Mouse (Mus musculus) embryonic facial prominence, embryonic 11.5 days (tissue): Measurements from ENCODE around the gene Zbtb26. TPM values are rescaled to one million over a fixed set of nuclear protein-coding genes. Genes with fewer than 3 reads are reported as not detected.

Experiments used
- ATAC-seq: fragments of 200-750 bp; cut with Nextera tagmentation; replicated peaks from 2 replicates; pipeline ENCODE4 v1.8.0; 2017; ENCODE audit warnings: low read depth; ENCODE audit not compliant: insufficient number of reproducible peaks, low FRiP score, low TSS enrichment
- DNase-seq: peaks from one replicate; pipeline ENCODE4 v3.0.0-alpha.2; 2015; ENCODE audit warnings: low spot score
- H3K27ac ChIP-seq: fragments of 300-500 bp; sonication (generic); replicated peaks from 2 replicates; pipeline ENCODE4 v1.5.1; 2014; ENCODE audit warnings: mild to moderate bottlenecking, low read depth, low read length, control low read depth
- H3K27me3 ChIP-seq: fragments of 300-500 bp; sonication (generic); 2 replicates; pipeline ENCODE4 v1.6.1; 2014; ENCODE audit warnings: mild to moderate bottlenecking, low read length, moderate library complexity, mixed read lengths; ENCODE audit not compliant: control insufficient read depth, insufficient read depth
- H3K36me3 ChIP-seq: fragments of 300-500 bp; sonication (generic); replicated peaks from 2 replicates; pipeline ENCODE4 v1.6.1; 2014; ENCODE audit warnings: low read depth, mild to moderate bottlenecking, low read length, moderate library complexity, mixed read lengths; ENCODE audit not compliant: control insufficient read depth, insufficient read depth
- H3K4me1 ChIP-seq: fragments of 300-500 bp; sonication (generic); 2 replicates; pipeline ENCODE4 v1.6.1; 2014; ENCODE audit warnings: low read length, mixed read lengths; ENCODE audit not compliant: control insufficient read depth, insufficient read depth
- H3K4me2 ChIP-seq: fragments of 300-500 bp; sonication (generic); 2 replicates; pipeline ENCODE4 v1.6.1; 2014; ENCODE audit warnings: low read depth, mild to moderate bottlenecking, control low read depth, low read length, moderate library complexity
- H3K4me3 ChIP-seq: fragments of 300-500 bp; sonication (generic); 2 replicates; pipeline ENCODE4 v1.5.1; 2014; ENCODE audit warnings: low read depth, low read length, control low read depth
- H3K9ac ChIP-seq: fragments of 300-500 bp; sonication (generic); replicated peaks from 2 replicates; pipeline ENCODE4 v1.6.1; 2014; ENCODE audit warnings: mild to moderate bottlenecking, control low read depth, low read length
- H3K9me3 ChIP-seq: fragments of 300-500 bp; sonication (generic); replicated peaks from 2 replicates; pipeline ENCODE4 v1.6.1; 2016; ENCODE audit warnings: mild to moderate bottlenecking, low read length, inconsistent platforms, mixed read lengths; ENCODE audit not compliant: control insufficient read depth
- WGBS: fragments of 180-500 bp; shearing (Covaris S2); extraction: QIAGEN DNeasy Blood & Tissue Kit; methylation state at CpG from one replicate; pipeline ENCODE4 v1.1.7; 2014; 5-methylcytosine and 5-hydroxymethylcytosine counted together
- polyA plus RNA-seq: library from polyadenylated mRNA; unstranded; fragments of >200 nt; fragmentation: Nextera tagmentation; extraction: Ambion mirVana; gene quantifications from 2 replicates; pipeline ENCODE4 v1.2.1, GENCODE M21; 2014

Zbtb26 gene
- polyA plus RNA-seq, 1 experiment from 2014 or later: 14.2 TPM

GRCm38 (mm10) chr2:37460707-37461106 lies 17.8 kb upstream of the Zbtb26 start:
- 95% methylated on average over 4 of the region's 4 CpGs for WGBS
- no peak for DNase-seq
- no peak overlapping the region for H3K9ac ChIP-seq
- no peak for ATAC-seq
- no peak overlapping the region for H3K27ac ChIP-seq
- no peaks in the 10 kb centered on the region for H3K27me3 ChIP-seq
- no peak overlapping the region for H3K4me2 ChIP-seq
- no peak overlapping the region for H3K4me3 ChIP-seq
- H3K4me1 ChIP-seq: no peaks in the 10 kb centered on the region
- no peaks in the 10 kb centered on the region for H3K9me3 ChIP-seq
- no peaks in the 10 kb centered on the region for H3K36me3 ChIP-seq

GRCm38 (mm10) chr2:37452376-37452760 lies 9.4 kb upstream of the Zbtb26 start:
- Histone ChIP-seq H3K4me1 (no peaks in the 10 kb centered on the region), H3K9me3 (no peaks in the 10 kb centered on the region), H3K9ac (peak overlapping the region; percentile 90), H3K27ac (peak overlapping the region; percentile 62), H3K36me3 (no peaks in the 10 kb centered on the region), H3K27me3 (no peaks in the 10 kb centered on the region), H3K4me2 (peak overlapping the region; percentile 78), H3K4me3 (peak overlapping the region; percentile 90)
- peak; percentile 94 for ATAC-seq
- 1% methylated on average over 17 of the region's 24 CpGs for WGBS
- DNase-seq: peak; percentile 66

GRCm38 (mm10) chr2:37451667-37452375 lies 8.9 kb upstream of the Zbtb26 start:
- Histone ChIP-seq H3K36me3 (no peaks in the 10 kb centered on the region), H3K9ac (peak overlapping the region; percentile 90), H3K4me1 (no peaks in the 10 kb centered on the region), H3K4me3 (peak overlapping the region; percentile 90), H3K4me2 (peak overlapping the region; percentile 78), H3K9me3 (no peaks in the 10 kb centered on the region), H3K27me3 (no peaks in the 10 kb centered on the region), H3K27ac (peak overlapping the region; percentile 62)
- DNase-seq (peak; percentile 96), ATAC-seq (peak; percentile 97)
- 10% methylated on average over 34 of the region's 44 CpGs for WGBS

- peak; percentile 46; the same call in 1 of the 2 replicates for ATAC-seq
- 30% methylated on average over 7 of the region's 7 CpGs for WGBS
- no peaks in the 10 kb centered on the region for H3K27me3 ChIP-seq
These were observed 11.3 kb downstream of the Zbtb26 start for GRCm38 (mm10) chr2:37431609-37432008.

GRCm38 (mm10) chr2:37430593-37431464 lies 12.1 kb downstream of the Zbtb26 start:
- WGBS: under 1% methylated on average over 38 of the region's 38 CpGs

More at GRCm38 (mm10) chr2:37431609-37432008, 11.3 kb downstream of the Zbtb26 start:
- Histone ChIP-seq H3K9ac (peak overlapping the region; percentile 87; the same call in 1 of the 2 replicates), H3K4me1 (no peaks in the 10 kb centered on the region), H3K36me3 (no peaks in the 10 kb centered on the region), H3K9me3 (no peaks in the 10 kb centered on the region), H3K27ac (no peak overlapping the region), H3K4me2 (peak overlapping the region; percentile 61), H3K4me3 (peak overlapping the region; percentile 81)
- DNase-seq: no peak

GRCm38 (mm10) chr2:37423671-37424070 lies 19.3 kb downstream of the Zbtb26 start:
- ATAC-seq (no peak), DNase-seq (no peak)
- WGBS: 56% methylated on average over 3 of the region's 3 CpGs
- Histone ChIP-seq H3K9me3 (no peaks in the 10 kb centered on the region), H3K27me3 (no peaks in the 10 kb centered on the region), H3K9ac (no peak overlapping the region), H3K36me3 (no peaks in the 10 kb centered on the region), H3K27ac (no peak overlapping the region), H3K4me1 (no peaks in the 10 kb centered on the region), H3K4me2 (no peak overlapping the region), H3K4me3 (no peak overlapping the region)

More at GRCm38 (mm10) chr2:37430593-37431464, 12.1 kb downstream of the Zbtb26 start:
- H3K36me3 ChIP-seq: no peaks in the 10 kb centered on the region
- no peaks in the 10 kb centered on the region for H3K27me3 ChIP-seq
- peak overlapping the region; percentile 61 for H3K4me2 ChIP-seq
- H3K4me3 ChIP-seq: peak overlapping the region; percentile 81
- peak overlapping the region; percentile 87 for H3K9ac ChIP-seq
- peak; percentile 95 for ATAC-seq
- H3K4me1 ChIP-seq: no peaks in the 10 kb centered on the region
- DNase-seq: peak; percentile 92
- no peaks in the 10 kb centered on the region for H3K9me3 ChIP-seq
- peak overlapping the region; percentile 93 for H3K27ac ChIP-seq

- Histone ChIP-seq H3K4me1 (no peaks in the 10 kb centered on the region), H3K9ac (peak within 1 kb of the TSS; percentile 99), H3K36me3 (no peaks in the 10 kb centered on the region), H3K27ac (peak within 1 kb of the TSS; percentile 93), H3K4me3 (peak within 1 kb of the TSS; percentile 97), H3K27me3 (no peaks in the 10 kb centered on the region), H3K9me3 (no peaks in the 10 kb centered on the region), H3K4me2 (peak within 1 kb of the TSS; percentile 64)
- under 1% methylated on average over 65 of the region's 75 CpGs for whole genome bisulfite sequencing
- ATAC-seq (peak; percentile 95), DNase-seq (peak; percentile 97)
These were observed 20.3 kb downstream of the Zbtb26 start, which contains the start of gene Rc3h2 for GRCm38 (mm10) chr2:37422306-37423304. TSS of gene Rc3h2 (minus strand) at chr2:37422903.
